Mouse (Mus musculus): ENCODE measurements around the gene Insig2.

GRCm38 (mm10) chr1:121314766-121315428 lies 17.5 kb downstream of the Insig2 start:
- TF ChIP-seq EP300 (IDR thresholded peaks at IDR 0.05; ENCODE audit: insufficient read depth, low read depth, low read length) (no peak), POLR2A (IDR thresholded peaks at IDR 0.05; ENCODE audit: insufficient read depth, low read length) (no peak), CTCF (IDR thresholded peaks at IDR 0.05; ENCODE audit: low read depth, low read length) (no peak)

All from ES-Bruce4 (cell line).